20 mouse cellular contexts compared by ENCODE assay signal in genomic region chr16:74061479-74061878, GRCm38 (mm10).
"Had no signal": no experiment of that assay in that cellular context is flagged by ENCODE, and none has a peak within 500 bp of the region (broad histone marks: within the 10 kb centered on the region; RNA-seq: fewer than 3 reads in every experiment).

No protein-coding gene starts in this region.

- H3K4me3 ChIP-seq: limb, embryonic 12.5 days; limb, embryonic 15.5 days; midbrain, embryonic 12.5 days; myocyte; neural tube, embryonic 13.5 days; stomach, embryonic 15.5 days had no signal

- H3K9ac ChIP-seq: limb, embryonic 12.5 days; limb, embryonic 15.5 days; liver, embryonic 14.5 days; liver, postnatal 0 days; midbrain, embryonic 12.5 days; neural tube, embryonic 13.5 days; stomach, embryonic 15.5 days had no signal

- H3K9me3 ChIP-seq: limb, embryonic 12.5 days; limb, embryonic 15.5 days; midbrain, embryonic 12.5 days; neural tube, embryonic 13.5 days; stomach, embryonic 15.5 days had no signal

- DNase-seq: kidney, adult 8-10 months; kidney, postnatal 36 days; left cerebral cortex, postnatal 4 days; liver, postnatal 0 days; retina, postnatal 1 day; right cerebral cortex, postnatal 25 days; spleen, adult 18-20 months; thymus, postnatal 25 days had no signal

- ATAC-seq: hindbrain, postnatal 0 days; inflammation-experienced regulatory T-cells, adult 6 months; intestine, embryonic 16.5 days; liver, postnatal 0 days; midbrain, embryonic 16.5 days had no signal

- H3K4me1 ChIP-seq: limb, embryonic 15.5 days; stomach, embryonic 15.5 days had no signal

- H3K36me3 ChIP-seq: limb, embryonic 12.5 days; limb, embryonic 15.5 days; midbrain, embryonic 12.5 days; neural tube, embryonic 13.5 days; stomach, embryonic 15.5 days had no signal

- H3K4me2 ChIP-seq: limb, embryonic 12.5 days; limb, embryonic 15.5 days; liver, embryonic 11.5 days; midbrain, embryonic 12.5 days; neural tube, embryonic 13.5 days; stomach, embryonic 15.5 days had no signal

- H3K27ac ChIP-seq: hindbrain, postnatal 0 days; limb, embryonic 15.5 days; liver, embryonic 14.5 days; midbrain, embryonic 12.5 days; neural tube, embryonic 13.5 days; stomach, embryonic 15.5 days had no signal

- H3K27me3 ChIP-seq: limb, embryonic 12.5 days; limb, embryonic 15.5 days; midbrain, embryonic 12.5 days; neural tube, embryonic 13.5 days; stomach, embryonic 15.5 days had no signal
